ENCODE assay signal across 7 mouse cellular contexts in genomic region chr2:3512552-3513454, GRCm38 (mm10). TPM values are rescaled to one million over a fixed set of nuclear protein-coding genes. Genes with fewer than 3 reads are reported as not detected.
DNase-seq lines count a peak whose midpoint lies in the region; ATAC-seq lines count a peak whose summit lies in the region.

Gm45902 (minus strand) TSS chr2:3512790.
Hspa14 (minus strand) TSS chr2:3512814.
Cdnf (plus strand) TSS chr2:3513030.

- peak within 1 kb of the TSS; percentile 82 for H3K4me3 ChIP-seq in intestine, embryonic 16.5 days (ENCODE audit: low read length)
- H3K4me3 ChIP-seq in midbrain, embryonic 11.5 days (ENCODE audit: low read depth, low read length): peak within 1 kb of the TSS; percentile 50

- H3K27me3 ChIP-seq in intestine, embryonic 16.5 days (replicated peaks; ENCODE audit: control insufficient read depth, insufficient read depth, low read length): no peaks in the 10 kb centered on the region
- H3K27me3 ChIP-seq in midbrain, embryonic 11.5 days (ENCODE audit: control insufficient read depth, insufficient read depth, low read length): no peaks in the 10 kb centered on the region

- peaks cover 12% of the 10 kb centered on the region for H3K4me1 ChIP-seq in intestine, embryonic 16.5 days (ENCODE audit: control insufficient read depth, insufficient read depth, low read length)
- peaks cover 9% of the 10 kb centered on the region for H3K4me1 ChIP-seq in midbrain, embryonic 11.5 days (ENCODE audit: control insufficient read depth, insufficient read depth, low read length)

- no peaks in the 10 kb centered on the region for H3K9me3 ChIP-seq in intestine, embryonic 16.5 days (ENCODE audit: control insufficient read depth, low read length)
- H3K9me3 ChIP-seq in midbrain, embryonic 11.5 days (ENCODE audit: control insufficient read depth, low read length): no peaks in the 10 kb centered on the region

- under 1% methylated on average over 60 of the region's 60 CpGs for WGBS in intestine, embryonic 16.5 days
- WGBS in midbrain, embryonic 11.5 days: under 1% methylated on average over 60 of the region's 60 CpGs

- H3K4me2 ChIP-seq in intestine, embryonic 16.5 days (ENCODE audit: low read depth, low read length): peak within 1 kb of the TSS; percentile 81
- peak within 1 kb of the TSS; percentile 76 for H3K4me2 ChIP-seq in midbrain, embryonic 11.5 days

- peak; percentile 98 for DNase-seq in adrenal gland, adult 8-10 months
- peak; percentile 93 for DNase-seq in embryo, embryonic 9.5 days (ENCODE audit: extremely low spot score)
- peak; percentile 69 to 88 for DNase-seq in gastrocnemius, postnatal 4 days (ENCODE audit: low spot score in 2 of 2)
- peak; percentile 96 to 97 for DNase-seq in left cerebral cortex, postnatal 36 days (ENCODE audit: low spot score in 2 of 2)
- peak; percentile 99 for DNase-seq in midbrain, embryonic 11.5 days (ENCODE audit: low spot score, missing footprints)
- DNase-seq in skeletal muscle tissue, adult 2 months (ENCODE audit: low read depth, low spot score): peak; percentile 98

- ATAC-seq in intestine, embryonic 16.5 days: peak; percentile 100
- ATAC-seq in midbrain, embryonic 11.5 days (ENCODE audit: low FRiP score): peak; percentile 100

- intact Hi-C loops in left cerebral cortex, postnatal 36 days (cut with DNase I): loop anchor here (5.0 kb wide), 1 partner anchor 96 kb away; no protein-coding TSS in a partner anchor

- H3K9ac ChIP-seq in intestine, embryonic 16.5 days (ENCODE audit: low read depth, low read length): peak within 1 kb of the TSS; percentile 87
- peak within 1 kb of the TSS; percentile 74 for H3K9ac ChIP-seq in midbrain, embryonic 11.5 days (ENCODE audit: low read length)

- H3K36me3 ChIP-seq in intestine, embryonic 16.5 days (ENCODE audit: control insufficient read depth, insufficient read depth, low read length): peaks cover 10% of the 10 kb centered on the region; the same call in 1 of the 2 replicates
- peaks cover 10% of the 10 kb centered on the region; the same call in 1 of the 2 replicates for H3K36me3 ChIP-seq in midbrain, embryonic 11.5 days (ENCODE audit: control insufficient read depth, insufficient read depth, low read length)

- H3K27ac ChIP-seq in intestine, embryonic 16.5 days (ENCODE audit: low read length): peak within 1 kb of the TSS; percentile 80
- H3K27ac ChIP-seq in midbrain, embryonic 11.5 days (ENCODE audit: low read depth, low read length): peak within 1 kb of the TSS; percentile 41; the same call in 1 of the 2 replicates

RNA-seq across cellular contexts. Expression of gene Gm45902, which starts in this region (rescaled TPM):
- total RNA-seq in adrenal gland, adult 8-10 months (2022): 1 to 10 TPM; 2.4 to 4.3 (median 3.6) TPM
- 1 to 10 TPM; 3.1 to 4.0 TPM for total RNA-seq in gastrocnemius, postnatal 4 days (2021)
- 2.8 TPM in 2 replicates for polyA plus RNA-seq in intestine, embryonic 16.5 days (2015; fragmentation: Nextera tagmentation; extraction: Ambion mirVana)
- 1 to 10 TPM; 3.4 to 5.4 TPM for total RNA-seq in left cerebral cortex, postnatal 36 days (2021)
- 8.7 and 9.4 TPM in 2 replicates for polyA plus RNA-seq in midbrain, embryonic 11.5 days (2014; fragmentation: Nextera tagmentation; extraction: Ambion mirVana)

RNA-seq across cellular contexts. Expression of gene Hspa14, which starts in this region (rescaled TPM):
- total RNA-seq in adrenal gland, adult 8-10 months (2022): 10 to 100 TPM; 35.4 to 53.3 (median 45.4) TPM
- total RNA-seq in gastrocnemius, postnatal 4 days (2021): 10 to 100 TPM; 30.3 to 37.1 TPM
- 85.3 and 96.4 TPM in 2 replicates for polyA plus RNA-seq in intestine, embryonic 16.5 days (2015; fragmentation: Nextera tagmentation; extraction: Ambion mirVana)
- total RNA-seq in left cerebral cortex, postnatal 36 days (2021): 10 to 100 TPM; 41.4 to 48.2 TPM
- polyA plus RNA-seq in midbrain, embryonic 11.5 days (2014; fragmentation: Nextera tagmentation; extraction: Ambion mirVana): 122 TPM in 2 replicates

RNA-seq across cellular contexts. Expression of gene Cdnf, which starts in this region (rescaled TPM):
- total RNA-seq in adrenal gland, adult 8-10 months (2022): 1 to 10 TPM; 2.6 to 6.2 (median 4.0) TPM
- total RNA-seq in gastrocnemius, postnatal 4 days (2021): 1 to 10 TPM; 4.8 to 7.8 TPM
- polyA plus RNA-seq in intestine, embryonic 16.5 days (2015; fragmentation: Nextera tagmentation; extraction: Ambion mirVana): 0.17 and 0.32 TPM in 2 replicates
- 1 to 10 TPM; 1.2 to 1.6 TPM for total RNA-seq in left cerebral cortex, postnatal 36 days (2021)
- polyA plus RNA-seq in midbrain, embryonic 11.5 days (2014; fragmentation: Nextera tagmentation; extraction: Ambion mirVana): 0.37 TPM in 1 of 2 replicates, not detected in the other

Comparison
In these comparisons a context has a peak if more than half of its experiments do, and no peak if none do; other contexts are left out.
1. Peak in every context shown above with its lines: DNase-seq, ATAC-seq, H3K4me3 ChIP-seq and H3K27ac ChIP-seq.